Mouse (Mus musculus): ENCODE results near the gene Rpl29.

DNA sequence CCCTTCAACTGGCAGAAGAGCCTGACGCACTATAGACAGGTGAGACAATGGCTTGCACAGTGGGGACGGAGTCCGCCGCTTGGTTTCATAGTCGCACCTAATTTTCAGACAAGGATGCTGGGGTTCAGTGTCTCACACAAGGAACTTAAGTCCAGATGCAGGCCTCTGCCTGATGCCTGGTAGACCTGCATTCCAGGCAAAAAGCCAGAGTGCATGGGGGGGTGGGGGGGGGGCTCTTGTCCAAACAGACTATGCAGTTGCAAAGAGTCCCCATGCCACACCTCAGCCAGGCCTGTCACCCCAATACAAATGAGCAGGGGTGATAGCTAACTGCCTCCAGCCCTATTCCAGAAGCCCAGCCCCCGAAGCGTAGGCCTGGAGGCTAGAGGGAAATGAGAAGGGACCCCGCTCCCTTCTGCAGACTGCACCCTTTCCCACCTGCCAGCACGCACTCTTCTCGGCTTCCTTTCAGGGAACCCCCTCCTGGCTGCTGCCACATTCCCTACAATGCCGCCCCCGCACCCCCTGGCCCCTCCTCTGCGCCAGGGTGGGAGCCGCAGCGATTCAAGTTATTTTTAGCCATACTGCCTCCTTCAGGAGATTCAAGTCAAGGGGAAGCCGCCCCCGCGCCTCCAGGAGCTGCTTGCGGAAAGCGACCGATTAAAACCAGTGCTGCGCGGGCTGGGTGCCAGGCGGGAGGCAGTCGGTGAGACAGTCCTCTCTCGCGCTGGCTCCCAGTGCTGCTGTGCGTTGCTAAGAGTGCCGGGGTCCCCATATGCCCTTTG lies 11.2 kb upstream of the Rpl29 start:
- TF ChIP-seq CTCF (IDR thresholded peaks at IDR 0.05; ENCODE audit: low read depth) (peak; percentile 63), EP300 (optimal IDR thresholded peaks at IDR 0.05) (no peak)
